ENCODE assay signal across 19 mouse cellular contexts in the genomic region with DNA sequence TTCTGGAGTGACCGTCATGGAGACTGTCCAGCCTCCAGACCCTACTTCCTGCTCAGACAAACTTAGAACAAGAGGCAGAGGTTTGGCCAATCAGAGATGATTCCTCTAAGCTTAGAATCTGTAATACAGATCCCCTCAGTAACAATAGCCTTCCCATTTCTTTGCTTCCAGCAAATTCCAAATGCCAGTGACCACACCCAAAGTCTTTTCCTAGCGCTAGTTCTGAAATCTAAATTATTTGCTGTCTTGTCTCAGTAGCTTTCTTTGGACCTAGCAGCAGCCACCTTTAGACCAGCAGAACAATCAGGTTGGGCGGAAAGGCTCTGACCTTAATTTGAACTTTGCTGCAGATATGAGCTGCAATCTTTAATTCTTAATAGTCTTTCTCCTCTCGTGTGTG. TPM values are rescaled to one million over a fixed set of nuclear protein-coding genes. Genes with fewer than 3 reads are reported as not detected.
A peak's percentile ranks its signal among the peaks of the same experiment; 100 is the strongest.
DNase-seq lines count a peak whose midpoint lies in the region; ATAC-seq and TF ChIP-seq lines count a peak whose summit lies in the region.
"Had no signal": no experiment of that assay in that cellular context is flagged by ENCODE, and none has a peak within 500 bp of the region (broad histone marks: within the 10 kb centered on the region; RNA-seq: fewer than 3 reads in every experiment).

No protein-coding gene starts in this region.

- no peak for ATAC-seq in forebrain, postnatal 0 days
- no peak for ATAC-seq in forebrain, embryonic 15.5 days (replicated peaks)
- ATAC-seq in kidney, embryonic 15.5 days (replicated peaks; ENCODE audit: low FRiP score), result no peak
- ATAC-seq in heart, embryonic 16.5 days (replicated peaks; ENCODE audit: extremely low read depth, insufficient read depth, low FRiP score), result 0 out of 2 replicates have a peak, but pooled peaks have one; percentile 16
- ATAC-seq in hindbrain, embryonic 12.5 days (ENCODE audit: low FRiP score), result no peak
- ATAC-seq: hindbrain, postnatal 0 days had no signal

- no peak for TF ChIP-seq CTCF in forebrain, postnatal 0 days (IDR thresholded peaks at IDR 0.05; ENCODE audit: low read depth)

- H3K27ac ChIP-seq in forebrain, postnatal 0 days (ENCODE audit: low read depth, low read length), result peak overlapping the region; percentile 64; the same call in 1 of the 2 replicates
- no peak overlapping the region for H3K27ac ChIP-seq in forebrain, embryonic 15.5 days (replicated peaks)
- H3K27ac ChIP-seq in kidney, embryonic 15.5 days, result peak overlapping the region; percentile 2; the same call in 1 of the 2 replicates
- H3K27ac ChIP-seq in heart, embryonic 16.5 days (ENCODE audit: low read length), result no peak overlapping the region; the same call in 1 of the 2 replicates
- H3K27ac ChIP-seq in hindbrain, embryonic 12.5 days, result no peak overlapping the region
- H3K27ac ChIP-seq: forebrain, embryonic 12.5 days; hindbrain, postnatal 0 days; liver, embryonic 15.5 days had no signal

- no peak for DNase-seq in forebrain, postnatal 0 days
- DNase-seq in kidney, postnatal 36 days, result no peak
- DNase-seq in R1 (ENCODE audit: low read depth, low spot score), result peak; percentile 73
- DNase-seq in gastrocnemius, postnatal 14 days, result no peak
- DNase-seq: adrenal gland, postnatal 25 days; cerebellum, adult 2 months; kidney, adult 2 months; layer of hippocampus, adult 9-11 months; lung, postnatal 36 days; right cerebral cortex, adult 18-20 months; thymus, adult 18-20 months had no signal

- intact Hi-C loops in gastrocnemius, postnatal 14 days (cut with DNase I; ENCODE audit: low total_unique reads), result no loop called here

- H3K9me3 ChIP-seq in forebrain, postnatal 0 days (ENCODE audit: low read length), result no peaks in the 10 kb centered on the region
- no peaks in the 10 kb centered on the region for H3K9me3 ChIP-seq in forebrain, embryonic 15.5 days
- H3K9me3 ChIP-seq in kidney, embryonic 15.5 days (replicated peaks), result no peaks in the 10 kb centered on the region
- no peaks in the 10 kb centered on the region for H3K9me3 ChIP-seq in heart, embryonic 16.5 days (replicated peaks; ENCODE audit: control insufficient read depth, low read length)
- no peaks in the 10 kb centered on the region for H3K9me3 ChIP-seq in hindbrain, embryonic 12.5 days (replicated peaks)
- H3K9me3 ChIP-seq: forebrain, embryonic 12.5 days; liver, embryonic 15.5 days had no signal

- H3K4me1 ChIP-seq in forebrain, postnatal 0 days (ENCODE audit: insufficient read depth), result peaks cover 9% of the 10 kb centered on the region; the same call in 1 of the 2 replicates
- H3K4me1 ChIP-seq in forebrain, embryonic 15.5 days, result peaks cover 16% of the 10 kb centered on the region
- peaks cover 44% of the 10 kb centered on the region for H3K4me1 ChIP-seq in kidney, embryonic 15.5 days
- H3K4me1 ChIP-seq in heart, embryonic 16.5 days (ENCODE audit: control insufficient read depth, insufficient read depth, low read length), result peaks cover 29% of the 10 kb centered on the region
- H3K4me1 ChIP-seq in hindbrain, embryonic 12.5 days, result peaks cover 4% of the 10 kb centered on the region; the same call in 1 of the 2 replicates

- no peak overlapping the region for H3K4me2 ChIP-seq in forebrain, postnatal 0 days (ENCODE audit: low read depth)
- no peak overlapping the region for H3K4me2 ChIP-seq in forebrain, embryonic 15.5 days (replicated peaks)
- no peak overlapping the region for H3K4me2 ChIP-seq in kidney, embryonic 15.5 days
- no peak overlapping the region for H3K4me2 ChIP-seq in heart, embryonic 16.5 days (ENCODE audit: low read depth, low read length)
- no peak overlapping the region for H3K4me2 ChIP-seq in hindbrain, embryonic 12.5 days (replicated peaks)
- H3K4me2 ChIP-seq: forebrain, embryonic 12.5 days; liver, embryonic 15.5 days had no signal

- 72% methylated on average over 4 of the region's 4 CpGs for WGBS in forebrain, postnatal 0 days
- 89% methylated on average over 4 of the region's 4 CpGs for WGBS in forebrain, embryonic 15.5 days
- WGBS in kidney, embryonic 15.5 days, result 53% methylated on average over 4 of the region's 4 CpGs
- 16% methylated on average over 4 of the region's 4 CpGs for WGBS in heart, embryonic 16.5 days
- 71% methylated on average over 4 of the region's 4 CpGs for WGBS in hindbrain, embryonic 12.5 days

- H3K27me3 ChIP-seq in forebrain, postnatal 0 days (ENCODE audit: insufficient read depth, low read length), result no peaks in the 10 kb centered on the region
- H3K27me3 ChIP-seq in forebrain, embryonic 15.5 days, result no peaks in the 10 kb centered on the region
- H3K27me3 ChIP-seq in kidney, embryonic 15.5 days, result no peaks in the 10 kb centered on the region
- no peaks in the 10 kb centered on the region for H3K27me3 ChIP-seq in heart, embryonic 16.5 days (ENCODE audit: control insufficient read depth, insufficient read depth, low read length)
- H3K27me3 ChIP-seq in hindbrain, embryonic 12.5 days, result no peaks in the 10 kb centered on the region
- H3K27me3 ChIP-seq: CH12.LX; forebrain, embryonic 12.5 days; liver, embryonic 15.5 days had no signal

- H3K36me3 ChIP-seq in forebrain, postnatal 0 days (ENCODE audit: insufficient read depth), result no peaks in the 10 kb centered on the region
- no peaks in the 10 kb centered on the region for H3K36me3 ChIP-seq in forebrain, embryonic 15.5 days
- no peaks in the 10 kb centered on the region for H3K36me3 ChIP-seq in kidney, embryonic 15.5 days
- no peaks in the 10 kb centered on the region for H3K36me3 ChIP-seq in heart, embryonic 16.5 days (ENCODE audit: control insufficient read depth, insufficient read depth)
- no peaks in the 10 kb centered on the region for H3K36me3 ChIP-seq in hindbrain, embryonic 12.5 days
- H3K36me3 ChIP-seq: forebrain, embryonic 12.5 days; liver, embryonic 15.5 days had no signal

- H3K4me3 ChIP-seq in forebrain, postnatal 0 days (ENCODE audit: low read depth, low read length), result no peak overlapping the region
- H3K4me3 ChIP-seq in forebrain, embryonic 15.5 days, result no peak overlapping the region
- no peak overlapping the region for H3K4me3 ChIP-seq in kidney, embryonic 15.5 days (replicated peaks)
- H3K4me3 ChIP-seq in heart, embryonic 16.5 days (ENCODE audit: low read length), result no peak overlapping the region
- H3K4me3 ChIP-seq in hindbrain, embryonic 12.5 days, result no peak overlapping the region
- H3K4me3 ChIP-seq: forebrain, embryonic 12.5 days; liver, embryonic 15.5 days had no signal

- H3K9ac ChIP-seq in forebrain, postnatal 0 days, result no peak overlapping the region
- H3K9ac ChIP-seq in forebrain, embryonic 15.5 days (replicated peaks), result no peak overlapping the region
- no peak overlapping the region for H3K9ac ChIP-seq in kidney, embryonic 15.5 days
- no peak overlapping the region for H3K9ac ChIP-seq in heart, embryonic 16.5 days (ENCODE audit: low read length)
- no peak overlapping the region for H3K9ac ChIP-seq in hindbrain, embryonic 12.5 days
- H3K9ac ChIP-seq: forebrain, embryonic 12.5 days; liver, embryonic 15.5 days had no signal

RNA-seq across cellular contexts. Expression of gene Xpnpep1, which starts 30.9 kb away (rescaled TPM):
- 93.3 and 103 TPM in 2 replicates for total RNA-seq in forebrain, postnatal 0 days (2014; rRNA removed)
- polyA plus RNA-seq in forebrain, postnatal 0 days (2015; fragmentation: Nextera tagmentation; extraction: Ambion mirVana), result 138 and 141 TPM in 2 replicates
- 130 and 136 TPM in 2 replicates for polyA plus RNA-seq in forebrain, embryonic 15.5 days (2015; fragmentation: Nextera tagmentation; extraction: Ambion mirVana)
- 148 and 168 TPM in 2 replicates for polyA plus RNA-seq in kidney, embryonic 15.5 days (2015; fragmentation: Nextera tagmentation; extraction: Ambion mirVana)
- 128 and 137 TPM in 2 replicates for polyA plus RNA-seq in heart, embryonic 16.5 days (2015; fragmentation: Nextera tagmentation; extraction: Ambion mirVana)
- 159 and 166 TPM in 2 replicates for polyA plus RNA-seq in hindbrain, embryonic 12.5 days (2016; fragmentation: Nextera tagmentation; extraction: Ambion mirVana)
- total RNA-seq in gastrocnemius, postnatal 14 days (2021), result 10 to 100 TPM; 63.1 to 75.1 TPM

Comparison
In these comparisons a context has a peak if more than half of its experiments do, and no peak if none do; other contexts are left out.
1. H3K27ac ChIP-seq: peak in forebrain, postnatal 0 days (single experiment) and kidney, embryonic 15.5 days (single experiment); none in forebrain, embryonic 15.5 days (single experiment), heart, embryonic 16.5 days (single experiment) and hindbrain, embryonic 12.5 days (single experiment).